Mouse (Mus musculus) 416B (cell line): ENCODE measurements at regions not wholly inside any gene's neighbourhood (a gene's known extent, or its start where the extent isn't known, plus 50 kb on each side); places are given as distances from the start of the nearest gene placed in this dataset.

Experiments
- DNase-seq: peaks from one replicate; pipeline ENCODE4 v3.0.0; 2011; ENCODE audit warnings: low read depth

GRCm38 (mm10) chr1:90461699-90462098 lies 141.1 kb upstream of the Cops8 start:
- DNase-seq = no peak

DNA sequence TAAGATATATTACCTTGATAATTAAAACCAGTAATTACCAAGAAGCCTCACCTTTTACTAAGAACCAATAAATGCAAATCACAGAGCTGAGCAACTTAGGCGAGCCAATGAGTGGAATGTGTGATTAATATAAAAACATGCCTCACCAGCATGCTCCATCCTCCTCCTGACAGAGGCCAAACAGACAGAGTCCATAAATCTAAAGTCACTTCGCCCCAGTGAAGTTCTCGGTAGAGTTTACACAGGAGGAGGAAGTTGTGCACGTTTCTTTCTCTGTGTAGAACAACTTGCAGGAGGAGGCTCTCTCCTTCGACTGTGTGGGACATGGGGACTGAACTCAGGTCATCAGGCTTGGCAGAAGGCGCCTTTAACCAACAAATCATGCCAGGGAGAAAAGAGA lies 139.5 kb upstream of the Cops8 start:
- DNase-seq = no peak

- DNase-seq = no peak
Measured at GRCm38 (mm10) chr1:90467646-90468045, 135.1 kb upstream of the Cops8 start.

DNA sequence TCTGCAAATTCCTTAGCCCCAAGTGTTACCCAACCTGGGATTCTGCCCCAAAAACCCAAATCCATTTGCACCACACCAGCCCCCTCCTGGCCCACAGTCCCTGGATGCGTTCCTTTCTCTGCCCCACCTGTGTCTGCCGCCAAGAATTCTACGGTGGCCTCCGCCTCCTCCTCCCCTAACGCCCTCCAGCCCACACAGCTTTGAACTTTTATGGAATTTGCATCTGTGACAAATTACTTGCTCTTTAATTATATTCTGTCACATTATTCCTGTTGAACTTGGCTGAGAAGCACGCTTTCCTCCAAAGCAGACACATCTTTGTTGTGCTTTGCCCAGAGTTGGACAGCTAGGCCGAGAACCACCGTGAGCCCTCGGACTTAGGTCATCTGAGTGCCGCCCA lies 131.8 kb upstream of the Cops8 start:
- no peak for DNase-seq

DNA sequence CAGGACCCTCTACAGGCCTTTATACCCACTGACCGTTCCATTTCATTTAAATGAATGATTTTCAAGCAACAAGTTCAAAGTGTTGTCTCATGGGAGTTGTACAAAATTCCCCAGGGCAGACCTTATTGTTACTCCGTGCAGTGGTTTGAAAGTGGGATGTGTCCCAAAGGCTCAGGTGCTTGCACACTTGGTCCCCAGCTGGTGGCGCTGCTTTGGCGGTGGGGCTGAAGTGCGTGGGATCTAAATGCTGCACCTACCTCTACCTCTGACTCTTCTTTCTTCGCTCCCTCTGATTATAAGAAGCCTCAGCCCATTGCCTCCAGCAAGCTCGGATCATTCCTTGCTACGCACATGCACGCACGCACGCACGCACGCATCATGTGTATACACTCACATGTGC lies 131.0 kb upstream of the Cops8 start:
- DNase-seq = no peak

GRCm38 (mm10) chr1:90475060-90475813 lies 127.5 kb upstream of the Cops8 start:
- DNase-seq = no peak

- no peak for DNase-seq
Measured at GRCm38 (mm10) chr1:90476556-90477243, 126.1 kb upstream of the Cops8 start.

DNA sequence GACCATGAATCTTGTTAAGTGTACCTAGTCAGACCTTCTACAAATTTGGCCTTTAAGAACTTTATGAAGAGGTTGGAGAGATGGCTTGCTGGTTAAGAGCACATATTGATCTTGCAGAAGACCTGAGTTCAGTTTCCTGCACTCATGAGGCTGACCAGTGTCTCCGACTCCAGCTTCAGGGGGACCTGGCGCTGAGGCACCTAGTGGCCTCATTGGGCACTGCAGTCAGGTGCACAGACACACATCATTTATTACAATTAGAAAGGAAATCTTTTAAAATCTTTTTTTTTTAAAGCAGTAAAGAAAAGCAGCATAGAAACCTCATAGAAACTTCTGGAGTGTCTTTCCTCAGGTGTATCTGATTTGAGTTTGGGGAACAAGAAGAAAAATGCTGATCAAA lies 123.9 kb upstream of the Cops8 start:
- no peak for DNase-seq

- DNase-seq = no peak
Measured at GRCm38 (mm10) chr1:90481247-90481646, 121.5 kb upstream of the Cops8 start.

DNA sequence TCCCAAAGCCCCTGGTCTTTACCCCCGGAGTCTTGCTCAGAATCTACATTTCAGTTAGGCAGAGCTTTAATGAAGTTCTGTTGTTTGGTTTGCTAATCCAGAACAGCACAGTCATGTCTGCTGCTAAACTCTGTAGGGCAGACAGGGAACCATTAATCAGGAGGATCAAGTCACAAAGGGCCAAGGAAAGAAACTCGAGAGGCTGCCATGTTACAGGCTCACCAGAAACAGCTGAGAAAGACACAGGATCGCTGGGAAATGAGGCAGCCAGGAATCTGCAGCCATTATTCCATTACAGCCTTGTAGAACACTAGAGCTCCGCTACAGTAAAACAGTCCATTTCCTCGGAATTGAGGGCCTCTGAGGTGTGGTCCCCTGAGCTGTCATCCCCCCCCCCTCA lies 121.1 kb upstream of the Cops8 start:
- DNase-seq = no peak

GRCm38 (mm10) chr1:90486349-90486839 lies 116.4 kb upstream of the Cops8 start:
- DNase-seq = no peak

DNA sequence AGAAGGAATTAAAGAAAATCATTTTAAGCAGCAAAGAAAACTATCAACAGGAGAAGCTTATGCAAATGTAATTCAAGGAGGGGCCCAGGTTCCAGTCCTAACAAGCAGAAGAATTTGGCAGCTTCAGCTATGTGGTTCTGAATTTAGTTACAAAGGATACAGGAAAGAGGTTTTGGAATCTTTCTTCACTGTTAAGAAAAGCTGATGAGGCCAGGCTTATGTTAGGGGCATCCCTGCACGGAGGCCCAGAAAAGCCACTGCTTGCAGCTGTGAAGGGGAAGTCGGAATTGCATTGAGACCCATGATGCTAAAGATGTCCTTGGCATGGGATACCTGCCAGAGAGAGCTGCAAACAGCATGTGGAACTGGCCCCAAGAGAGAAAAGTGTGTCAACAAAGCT lies 114.9 kb upstream of the Cops8 start:
- no peak for DNase-seq

- no peak for DNase-seq
Measured at GRCm38 (mm10) chr1:90488991-90489390, 113.8 kb upstream of the Cops8 start.

GRCm38 (mm10) chr1:90490335-90490734 lies 112.4 kb upstream of the Cops8 start:
- DNase-seq = no peak

DNA sequence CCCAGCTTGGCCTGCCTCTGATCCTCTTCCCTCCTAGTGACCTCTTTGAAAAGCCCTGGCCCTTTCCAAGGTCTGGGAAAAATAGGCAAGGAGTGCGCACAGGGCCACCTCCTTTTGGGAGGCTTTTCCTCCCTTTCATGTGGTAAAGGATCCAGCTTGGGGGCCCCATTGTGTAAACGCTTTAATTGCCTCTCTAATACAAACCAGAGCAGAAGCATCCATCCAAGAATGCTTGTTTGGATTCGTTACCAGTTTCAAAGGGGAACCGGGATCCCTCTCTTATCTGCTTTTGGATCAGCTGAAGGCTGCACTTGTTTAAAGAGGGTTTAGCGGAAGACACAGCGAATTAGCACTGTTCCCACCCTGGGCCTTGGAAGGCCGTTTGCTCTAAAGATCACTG lies 109.3 kb upstream of the Cops8 start:
- DNase-seq = no peak

GRCm38 (mm10) chr1:90495174-90495573 lies 107.6 kb upstream of the Cops8 start:
- no peak for DNase-seq

DNA sequence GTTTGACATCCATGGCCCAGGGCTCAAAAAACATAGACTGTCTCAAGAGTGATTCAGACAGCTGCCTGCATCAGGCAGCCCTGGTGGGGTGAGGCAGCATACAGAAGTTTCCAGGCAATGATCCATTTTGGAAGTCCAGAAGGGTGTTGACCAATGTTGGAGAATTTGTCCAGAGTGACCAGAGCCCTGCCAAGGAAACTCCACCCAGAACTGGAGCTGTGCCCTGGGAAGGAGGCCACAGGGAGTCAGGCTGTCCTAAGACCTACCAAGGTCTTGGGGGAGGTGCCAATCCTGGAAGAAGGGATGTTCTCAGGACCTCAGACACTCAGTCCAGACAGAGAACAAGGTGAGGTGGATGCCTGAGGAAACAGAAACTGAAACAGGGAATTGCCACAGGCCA lies 105.2 kb upstream of the Cops8 start:
- no peak for DNase-seq

- no peak for DNase-seq
Measured at GRCm38 (mm10) chr1:90501373-90501772, 101.4 kb upstream of the Cops8 start.

DNA sequence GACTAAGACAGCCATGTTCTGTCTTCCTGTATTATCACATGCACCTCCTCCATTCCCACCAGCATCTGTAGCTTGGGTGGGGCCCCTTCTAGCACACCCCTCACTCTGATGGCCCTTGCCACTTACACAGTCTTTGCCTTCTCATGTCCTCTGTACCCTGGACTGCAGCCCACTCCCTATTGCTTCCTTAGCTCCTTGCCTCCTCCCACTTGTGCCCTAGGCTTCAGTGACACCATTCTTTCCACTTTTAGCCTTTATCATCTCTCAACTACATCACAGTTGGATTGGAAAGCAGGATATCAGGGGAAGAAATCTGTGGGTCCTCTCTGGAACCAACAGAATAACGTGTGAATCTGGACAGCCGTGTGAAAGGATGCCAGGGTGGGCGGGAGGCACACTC lies 100.4 kb upstream of the Cops8 start:
- DNase-seq = no peak

- no peak for DNase-seq
Measured at GRCm38 (mm10) chr1:90502771-90503540, 99.8 kb upstream of the Cops8 start.

GRCm38 (mm10) chr1:90504583-90505080 lies 98.1 kb upstream of the Cops8 start:
- DNase-seq = no peak

- DNase-seq = peak; percentile 40
Measured at GRCm38 (mm10) chr1:90505599-90505998, 97.2 kb upstream of the Cops8 start.

GRCm38 (mm10) chr1:90506582-90506981 lies 96.2 kb upstream of the Cops8 start:
- DNase-seq = no peak
